Mouse (Mus musculus) granulocyte monocyte progenitor cell, adult 5-6 weeks (primary cell): ENCODE results near the gene Pnpla7. TPM values are rescaled to one million over a fixed set of nuclear protein-coding genes. Genes with fewer than 3 reads are reported as not detected.

Experiments used
- ATAC-seq: replicated peaks from 2 replicates; pipeline ENCODE4 v1.8.0; 2016; ENCODE audit warnings: mild to moderate bottlenecking, moderate TSS enrichment, inconsistent platforms; ENCODE audit not compliant: poor library complexity, severe bottlenecking
- total RNA-seq, 2 experiments: library from RNA; stranded (forward) in 1 of 2; stranded (reverse) in 1 of 2; fragments of 200-712, 200-1000 nt in 1 of 2; fragments of >200 nt in 1 of 2; fragmentation: Nextera tagmentation in 1 of 2; gene quantifications; 2 replicates each; pipeline ENCODE4 v1.2.3; 2014 to 2017

Pnpla7 gene
- total RNA-seq, 2 experiments from 2014 or later = 40.5 to 54.4 TPM

- ATAC-seq = peak; percentile 47
Measured at GRCm38 (mm10) chr2:24976960-24977359, 1.1 kb downstream of the Pnpla7 start.

GRCm38 (mm10) chr2:24987762-24988161, 11.9 kb downstream of the Pnpla7 start:
- no peak for ATAC-seq

DNA sequence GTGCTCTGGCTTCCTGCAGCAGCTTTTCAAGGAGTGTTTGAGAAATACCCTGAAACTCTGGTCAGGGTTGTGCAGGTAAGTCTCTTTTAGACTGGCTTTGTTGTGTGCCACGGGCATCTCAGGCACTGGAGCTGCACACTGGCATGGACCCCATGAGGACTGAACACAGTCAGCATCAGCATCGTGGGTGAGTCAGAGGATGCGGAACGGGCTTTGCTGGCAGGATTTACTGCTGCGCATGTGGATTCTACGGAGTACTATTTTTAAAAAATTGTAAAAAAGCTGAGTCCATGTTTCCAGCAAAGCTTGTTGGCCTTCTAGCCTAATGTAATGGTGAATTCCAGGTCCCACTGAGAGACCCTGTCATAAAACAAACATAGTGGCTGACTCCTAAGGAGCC, 19.5 kb downstream of the Pnpla7 start:
- ATAC-seq = no peak

DNA sequence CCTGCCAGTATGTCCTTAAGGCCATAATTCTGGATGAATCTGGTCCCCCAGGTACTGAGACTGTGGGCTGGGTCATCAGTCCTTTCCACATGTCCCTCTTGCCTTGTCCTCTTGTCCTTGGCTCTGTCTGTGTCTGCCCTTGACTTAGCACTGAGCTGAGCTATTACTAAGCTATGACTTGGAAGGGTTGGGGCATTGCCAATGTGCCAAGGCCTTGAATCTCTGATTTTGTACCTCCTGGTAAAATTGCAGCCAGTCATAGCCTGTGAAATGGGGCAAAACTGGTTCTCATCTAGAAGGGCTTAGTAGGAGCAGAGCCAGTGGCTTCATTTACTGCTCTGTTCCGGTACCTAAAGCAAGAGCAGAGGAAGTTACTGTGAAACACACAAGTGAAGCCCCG, 20.6 kb downstream of the Pnpla7 start:
- no peak for ATAC-seq

DNA sequence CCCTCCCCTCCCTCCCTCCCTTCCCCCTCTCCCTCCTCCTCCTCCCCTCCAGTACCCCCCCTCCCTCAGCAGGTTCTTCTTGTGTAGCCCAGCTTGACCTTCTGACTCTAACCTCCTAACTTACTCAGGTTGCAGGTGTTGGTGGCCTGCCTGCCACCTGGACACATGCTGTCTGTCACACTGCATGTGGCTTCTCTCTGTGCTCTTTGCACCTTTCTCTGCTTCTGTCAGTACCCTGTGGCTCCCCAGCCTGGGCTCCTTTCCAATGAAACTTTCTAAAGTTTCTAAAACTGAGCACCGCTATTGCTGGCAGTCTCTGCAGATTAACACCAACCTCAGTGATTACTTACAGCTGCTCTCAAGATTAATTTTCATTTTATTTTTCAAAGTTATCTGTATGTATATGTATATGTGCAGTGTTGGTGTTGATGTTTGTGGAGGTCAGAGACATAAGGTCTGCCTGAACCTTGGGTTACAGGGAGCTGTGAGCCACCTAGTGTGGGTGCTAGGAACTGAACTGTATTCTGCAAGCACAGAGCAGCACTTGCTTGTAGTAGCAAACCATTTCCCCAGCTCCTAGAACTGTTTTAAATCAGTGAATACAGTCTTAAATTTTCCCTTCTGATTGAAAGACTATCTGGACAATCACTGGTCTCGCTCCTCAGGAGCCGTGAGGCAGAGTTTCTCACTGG, 24.9 kb downstream of the Pnpla7 start:
- 0 out of 2 replicates have a peak, but pooled peaks have one; percentile 27 for ATAC-seq

DNA sequence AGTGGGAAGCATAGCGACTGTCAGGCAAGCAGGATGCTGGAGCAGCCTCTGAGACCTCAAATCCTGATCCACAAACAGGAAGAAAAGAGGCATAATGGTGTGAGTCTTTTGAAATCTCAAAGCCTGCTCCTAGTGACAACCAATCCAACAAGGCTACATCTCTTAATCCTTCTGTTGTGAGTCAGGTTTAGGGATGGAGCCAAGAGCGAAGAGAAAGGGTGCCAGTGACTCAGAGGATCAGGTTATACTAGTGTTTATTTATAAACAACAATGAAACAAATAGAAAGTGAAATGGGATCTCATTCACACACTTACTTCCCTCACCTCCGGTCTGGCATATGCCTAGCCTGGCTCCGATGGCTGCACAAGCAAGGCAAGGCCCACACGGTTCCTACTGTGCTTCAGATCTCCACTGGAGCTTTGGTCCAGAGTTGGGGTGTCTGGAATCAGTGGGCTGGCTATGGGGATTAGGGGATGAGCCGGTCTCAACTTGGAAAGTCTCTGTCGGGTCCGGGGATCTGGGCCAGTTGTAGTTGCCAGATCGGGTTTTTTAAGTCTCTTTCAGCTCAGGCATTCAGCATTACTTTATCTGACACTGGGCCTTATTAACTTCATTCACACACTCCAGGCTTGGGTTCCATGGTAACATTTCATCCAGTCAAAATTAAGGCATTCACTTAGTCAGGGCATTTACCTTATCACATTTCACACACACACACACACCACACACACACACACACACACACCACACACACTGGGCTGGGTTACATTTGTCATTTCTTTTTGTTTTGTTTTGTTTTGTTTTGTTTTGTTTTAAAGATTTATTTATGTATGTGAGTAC, 28.3 kb downstream of the Pnpla7 start:
- ATAC-seq = no peak

DNA sequence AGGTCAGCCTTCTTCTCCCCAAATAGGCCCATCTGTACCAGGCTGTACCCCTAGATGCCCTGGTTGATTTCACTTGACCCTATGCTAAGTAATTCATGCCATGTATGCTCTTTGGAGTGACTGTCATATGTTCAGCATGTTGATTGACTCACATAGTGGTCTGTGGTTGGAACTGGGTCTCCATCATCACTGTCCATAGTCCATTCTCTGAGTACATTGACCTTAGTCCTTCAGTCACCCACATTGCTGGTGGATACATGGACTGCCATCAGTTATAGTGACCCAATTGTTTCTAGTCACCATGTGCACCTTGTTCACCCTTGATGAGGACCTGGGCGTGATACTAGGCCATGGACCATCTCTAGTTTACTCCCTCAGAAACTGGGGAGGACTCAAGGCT, 30.9 kb downstream of the Pnpla7 start:
- ATAC-seq = no peak

DNA sequence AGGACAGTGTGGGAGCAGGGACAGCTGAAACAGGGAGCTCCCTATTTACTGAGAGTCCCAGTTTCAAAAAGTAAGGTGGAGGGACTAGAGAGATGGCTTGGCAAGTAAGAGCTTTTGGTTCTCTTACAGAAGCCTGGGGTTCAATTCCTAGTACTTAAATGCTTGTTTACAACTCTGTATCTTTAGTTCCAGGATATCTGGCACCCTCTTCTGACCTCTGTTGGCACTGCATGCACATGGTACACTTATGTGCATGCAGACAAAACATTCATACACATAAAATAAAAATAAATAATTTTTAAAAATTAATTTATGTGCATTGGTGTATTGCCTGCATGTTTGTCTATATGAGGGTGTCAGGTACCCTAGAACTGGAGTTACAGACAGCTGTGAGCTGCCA, 32.4 kb downstream of the Pnpla7 start:
- ATAC-seq = no peak

- ATAC-seq = no peak
Measured at GRCm38 (mm10) chr2:25022678-25023077, 46.8 kb downstream of the Pnpla7 start.

- ATAC-seq = no peak
Measured at GRCm38 (mm10) chr2:25025109-25025508, 49.3 kb downstream of the Pnpla7 start.

GRCm38 (mm10) chr2:25034994-25035393, 59.2 kb downstream of the Pnpla7 start:
- no peak for ATAC-seq

DNA sequence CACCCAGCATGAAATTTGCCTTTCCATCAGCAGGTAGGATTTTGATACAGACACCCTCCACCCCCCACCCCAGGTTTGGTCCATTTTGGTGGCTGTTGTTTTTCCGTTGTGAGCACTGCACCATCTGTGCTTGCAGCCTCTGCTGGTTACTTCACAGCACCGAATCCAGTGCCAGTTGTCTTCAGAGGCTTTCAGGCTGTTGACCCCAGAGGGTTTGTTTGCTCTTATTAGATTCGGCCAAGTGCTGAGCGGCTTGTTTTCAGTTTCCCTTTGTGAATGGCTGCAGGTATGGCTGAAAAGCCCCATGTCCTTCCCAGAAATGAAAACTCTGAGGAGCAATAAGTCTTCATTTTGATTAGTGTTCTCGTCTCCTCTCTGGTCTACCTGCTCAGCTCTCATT, 64.3 kb downstream of the Pnpla7 start:
- no peak for ATAC-seq

DNA sequence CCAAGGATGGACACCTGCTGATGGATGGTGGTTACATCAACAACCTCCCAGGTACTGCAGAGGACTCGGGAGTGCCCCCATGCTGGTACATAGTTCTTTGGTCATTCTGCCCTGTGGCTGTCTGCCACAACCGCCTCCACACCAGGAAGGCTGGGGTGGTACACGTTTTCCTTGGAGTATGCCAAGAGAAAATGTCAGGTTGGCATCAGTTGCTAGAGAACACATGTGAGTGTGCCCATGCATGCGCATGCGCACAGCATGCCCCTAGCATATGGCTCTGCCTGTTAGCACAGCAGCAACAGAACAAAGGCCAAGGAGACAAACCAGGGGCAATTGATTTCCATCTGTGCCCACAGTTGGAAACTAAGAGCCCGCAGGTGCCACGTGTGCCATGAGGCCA, 75.1 kb downstream of the Pnpla7 start:
- no peak for ATAC-seq

DNA sequence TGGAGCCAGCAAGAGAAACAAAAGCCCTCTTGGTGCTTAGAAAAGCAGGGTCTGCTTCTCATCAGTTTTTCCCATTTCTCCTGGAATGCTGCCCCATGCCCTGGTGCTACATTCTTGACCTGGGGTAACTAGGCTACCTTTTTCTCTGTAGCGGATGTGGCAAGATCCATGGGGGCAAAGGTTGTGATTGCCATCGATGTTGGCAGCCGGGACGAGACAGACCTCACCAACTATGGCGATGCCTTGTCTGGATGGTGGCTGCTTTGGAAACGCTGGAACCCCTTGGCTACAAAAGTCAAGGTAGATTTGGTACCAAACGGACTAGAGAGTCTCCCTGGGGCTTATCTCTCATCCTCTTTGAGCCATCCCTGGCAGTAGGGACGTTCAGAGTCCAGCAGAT, 75.6 kb downstream of the Pnpla7 start:
- no peak for ATAC-seq

DNA sequence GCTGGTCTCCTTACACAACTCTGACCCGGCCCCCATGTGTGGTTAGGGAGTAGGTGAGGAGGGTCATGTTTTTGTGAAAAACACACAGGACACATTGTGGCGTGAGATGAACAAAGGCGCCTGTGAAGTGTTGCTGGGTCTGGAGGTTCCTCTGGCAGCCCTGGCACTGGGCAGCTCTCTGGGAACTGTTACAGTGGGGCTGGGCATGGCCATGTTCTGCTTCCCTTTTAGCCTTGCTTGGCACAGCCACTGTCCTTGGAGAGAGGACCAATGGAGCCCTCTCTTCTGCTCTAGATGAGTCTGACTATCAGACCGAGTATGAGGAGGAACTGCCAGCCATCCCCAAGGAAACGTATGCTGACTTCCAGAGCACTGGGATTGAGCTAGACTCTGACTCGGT, 77.3 kb downstream of the Pnpla7 start:
- ATAC-seq = no peak

DNA sequence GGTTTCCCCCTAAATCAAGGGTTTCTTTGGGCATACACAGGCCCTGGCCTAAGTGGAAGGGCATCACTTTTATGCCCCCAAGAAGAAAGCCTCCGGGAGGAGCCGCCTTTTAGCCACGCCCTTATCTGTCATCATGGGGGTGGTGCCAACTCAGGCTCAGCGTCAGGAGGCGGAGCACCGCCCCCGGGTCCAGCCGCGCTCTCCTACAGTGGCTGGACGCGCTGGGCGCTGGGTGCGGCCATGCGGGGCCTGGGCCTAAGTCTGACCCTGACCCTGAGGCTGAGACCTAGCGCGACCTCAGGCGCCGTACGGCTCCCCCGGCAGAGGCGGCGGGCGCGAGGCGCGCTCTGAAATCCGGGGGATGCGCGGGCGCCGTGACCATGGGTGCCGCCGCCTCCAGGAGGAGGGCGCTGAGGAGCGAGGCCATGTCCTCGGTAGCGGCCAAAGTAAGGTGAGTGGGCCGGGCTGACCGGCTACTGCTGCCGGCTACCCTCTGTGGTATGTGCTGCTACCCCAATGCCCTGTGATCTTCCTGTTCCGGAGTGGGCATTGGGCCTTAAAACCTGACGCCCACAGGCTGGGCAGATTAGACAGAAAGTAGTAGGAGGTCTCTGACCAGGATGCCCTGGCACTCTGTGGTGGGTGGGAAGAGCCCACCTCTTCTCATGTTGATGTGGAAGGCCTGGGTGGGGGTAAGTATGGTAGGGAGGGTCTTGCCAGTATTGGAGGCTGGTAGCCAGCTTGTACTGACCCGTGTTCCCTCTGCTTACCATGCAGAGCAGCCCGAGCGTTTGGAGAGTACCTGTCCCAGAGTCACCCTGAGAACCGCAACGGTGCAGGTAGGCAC, 78.6 kb downstream of the Pnpla7 start, which contains the start of gene Nsmf:
Nsmf (plus strand) TSS at position 135 of the 847 bp plus-strand sequence.
- ATAC-seq = peak; percentile 92

DNA sequence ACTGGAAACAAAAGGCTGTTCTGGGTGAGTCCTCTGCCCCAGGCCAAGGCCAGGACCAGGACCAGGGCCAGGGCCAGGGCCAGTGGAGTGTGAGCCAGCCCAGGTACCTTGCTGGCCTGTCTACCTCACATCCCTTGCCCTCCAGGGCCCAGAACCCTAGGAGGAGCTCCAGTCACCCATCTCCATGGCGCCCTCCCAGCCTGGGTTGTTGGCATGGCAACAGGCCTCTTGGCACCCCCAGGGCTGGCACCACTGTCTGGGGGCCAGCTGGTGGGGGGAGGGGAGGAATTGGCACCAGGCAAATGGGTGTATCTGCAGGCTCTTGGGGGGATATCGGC, 79.2 kb downstream of the Pnpla7 start:
- peak; percentile 4; the same call in 1 of the 2 replicates for ATAC-seq

DNA sequence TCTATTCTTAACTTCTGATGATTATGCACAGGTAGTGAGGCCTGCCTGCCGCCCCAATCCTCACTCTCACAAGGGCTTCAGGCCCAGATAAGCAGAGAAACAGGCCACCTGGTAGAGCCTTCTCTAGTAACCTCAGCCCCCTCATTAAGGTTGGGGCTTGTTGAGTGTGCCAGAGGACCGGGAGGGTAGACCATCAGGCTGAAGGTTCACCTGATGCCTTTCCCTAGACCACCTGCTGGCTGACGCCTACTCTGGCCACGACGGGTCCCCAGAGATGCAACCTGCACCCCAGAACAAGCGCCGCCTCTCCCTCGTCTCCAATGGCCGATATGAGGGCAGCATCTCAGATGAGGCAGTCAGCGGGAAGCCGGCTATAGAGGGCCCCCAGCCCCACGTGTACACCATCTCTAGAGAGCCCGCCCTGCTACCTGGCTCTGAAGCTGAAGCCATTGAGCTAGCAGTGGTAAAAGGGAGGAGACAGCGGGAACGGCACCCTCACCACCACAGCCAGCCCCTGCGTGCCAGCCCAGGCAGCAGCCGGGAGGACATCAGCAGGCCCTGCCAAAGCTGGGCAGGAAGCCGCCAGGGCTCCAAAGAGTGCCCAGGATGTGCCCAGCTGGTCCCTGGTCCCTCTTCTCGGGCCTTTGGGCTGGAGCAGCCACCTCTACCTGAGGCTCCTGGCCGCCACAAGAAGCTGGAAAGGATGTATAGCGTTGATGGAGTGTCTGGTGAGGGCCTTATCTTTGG, 79.7 kb downstream of the Pnpla7 start:
- ATAC-seq = no peak

DNA sequence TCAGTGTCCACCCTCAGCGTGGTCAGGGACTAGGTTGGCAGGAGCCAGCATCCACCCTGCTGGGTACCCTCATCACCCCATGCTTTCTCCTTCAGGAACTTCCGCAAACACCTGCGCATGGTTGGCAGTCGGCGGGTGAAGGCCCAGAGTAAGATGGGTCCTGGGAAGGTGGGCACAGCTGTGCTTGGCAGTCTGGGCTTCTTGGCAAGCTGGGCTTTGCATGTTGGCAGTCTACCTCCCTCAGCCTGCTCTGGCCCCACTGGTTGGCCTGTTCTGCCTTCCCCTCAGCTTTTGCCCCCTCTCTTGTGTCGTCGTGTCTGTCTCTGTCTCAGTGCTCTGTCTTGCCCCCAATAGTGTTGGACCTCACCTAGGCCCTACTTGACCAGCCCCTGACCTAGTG, 83.1 kb downstream of the Pnpla7 start:
- ATAC-seq = no peak

- ATAC-seq = no peak
Measured at GRCm38 (mm10) chr2:25063523-25063922, 87.7 kb downstream of the Pnpla7 start.
